Comparison of ENCODE assay signal across 8 mouse cellular contexts in the genomic region with DNA sequence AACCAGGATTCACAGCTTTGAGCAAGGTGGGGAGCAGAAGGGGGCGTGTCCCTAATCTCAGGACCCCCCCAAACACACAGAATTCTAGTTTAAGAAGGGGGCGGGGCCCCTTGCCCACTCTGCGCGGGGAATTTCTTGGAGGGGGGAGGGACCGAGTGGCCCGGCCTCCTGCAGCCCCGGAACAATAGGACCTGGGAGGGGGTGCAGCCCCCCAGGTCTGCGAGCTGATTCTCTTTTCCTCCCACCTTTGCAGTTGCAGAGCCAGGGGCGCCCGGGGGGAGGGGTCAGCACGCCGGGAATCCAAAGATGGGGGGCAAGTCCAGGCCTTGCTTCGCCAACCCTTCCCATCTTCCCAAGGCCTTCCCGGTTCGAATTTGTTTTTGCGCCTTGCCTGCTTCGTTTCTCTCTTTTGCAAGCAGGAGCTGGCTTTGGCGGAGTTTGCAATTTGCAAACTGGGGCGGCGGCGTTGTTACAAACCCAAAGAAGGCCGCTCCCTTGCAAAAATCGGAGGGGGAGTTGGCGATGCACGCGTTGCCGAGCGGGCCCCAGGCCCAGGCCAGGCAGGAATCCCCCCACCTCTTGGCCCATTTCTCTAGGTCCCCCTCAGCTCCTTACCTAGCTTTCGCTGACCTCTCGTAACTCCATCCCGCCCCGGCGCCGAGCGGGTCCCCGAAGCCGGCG. TPM values are rescaled to one million over a fixed set of nuclear protein-coding genes. Genes with fewer than 3 reads are reported as not detected.
DNase-seq lines count a peak whose midpoint lies in the region; ATAC-seq and TF ChIP-seq lines count a peak whose summit lies in the region.

No protein-coding gene starts in this region.

- peak overlapping the region; percentile 90 for H3K4me3 ChIP-seq in kidney, adult 2 months (ENCODE audit: insufficient read depth, low read depth, low read length)
- peak overlapping the region; percentile 72 for H3K4me3 ChIP-seq in liver, embryonic 11.5 days (ENCODE audit: low read depth, low read length)
- H3K4me3 ChIP-seq in neural tube, embryonic 12.5 days = peak overlapping the region; percentile 87

- no peak for TF ChIP-seq CTCF in kidney, adult 2 months (conservative IDR thresholded peaks at IDR 0.05; ENCODE audit: insufficient read depth, insufficient read length, low read depth, low read length)

- no peak for TF ChIP-seq POLR2A in kidney, adult 2 months (IDR thresholded peaks at IDR 0.05; ENCODE audit: low read depth, low read length)

- peak overlapping the region; percentile 91 for H3K9ac ChIP-seq in liver, embryonic 11.5 days (ENCODE audit: low read depth, low read length)
- H3K9ac ChIP-seq in neural tube, embryonic 12.5 days = peak overlapping the region; percentile 92

- peak; percentile 40 to 65 for DNase-seq in left cerebral cortex, adult 18-20 months (ENCODE audit: low spot score in 2 of 2)
- no peak for DNase-seq in left cerebral cortex, adult 11 months (ENCODE audit: low spot score)
- peak; percentile 18 for DNase-seq in c-Kit-positive CD71-positive TER-119-positive erythroid progenitor cells, embryonic 14.5 days (ENCODE audit: low spot score)
- DNase-seq in frontal cortex, postnatal 36 days (ENCODE audit: low spot score in 2 of 2) = peak; percentile 58 to 64
- DNase-seq in kidney, adult 2 months = peak; percentile 34
- DNase-seq in liver, embryonic 11.5 days (ENCODE audit: low spot score) = peak; percentile 68
- DNase-seq in thymus, postnatal 25 days = peak; percentile 47

- H3K4me2 ChIP-seq in liver, embryonic 11.5 days = peak overlapping the region; percentile 100
- peak overlapping the region; percentile 91 for H3K4me2 ChIP-seq in neural tube, embryonic 12.5 days (replicated peaks)

- ATAC-seq in liver, embryonic 11.5 days (replicated peaks; ENCODE audit: low FRiP score) = no peak
- ATAC-seq in neural tube, embryonic 12.5 days (ENCODE audit: low FRiP score, low read depth) = no peak

- H3K27ac ChIP-seq in kidney, adult 2 months (ENCODE audit: insufficient read depth, low read depth, low read length) = peak overlapping the region; percentile 86
- peak overlapping the region; percentile 99 for H3K27ac ChIP-seq in liver, embryonic 11.5 days (ENCODE audit: low read depth, low read length)
- H3K27ac ChIP-seq in neural tube, embryonic 12.5 days = peak overlapping the region; percentile 91

- WGBS in kidney, adult 2 months = 1% methylated on average over 38 of the region's 38 CpGs
- under 1% methylated on average over 38 of the region's 38 CpGs for WGBS in liver, embryonic 11.5 days
- under 1% methylated on average over 38 of the region's 38 CpGs for WGBS in neural tube, embryonic 12.5 days

- no peaks in the 10 kb centered on the region for H3K36me3 ChIP-seq in kidney, adult 2 months (ENCODE audit: control insufficient read depth, insufficient read depth, low read length)
- peaks cover 30% of the 10 kb centered on the region for H3K36me3 ChIP-seq in liver, embryonic 11.5 days (ENCODE audit: control insufficient read depth, insufficient read depth, low read length)
- H3K36me3 ChIP-seq in neural tube, embryonic 12.5 days = peaks cover 35% of the 10 kb centered on the region

- H3K4me1 ChIP-seq in kidney, adult 2 months (ENCODE audit: control insufficient read depth, insufficient read depth, low read length) = peaks cover 8% of the 10 kb centered on the region; the same call in 1 of the 2 replicates
- peaks cover 15% of the 10 kb centered on the region for H3K4me1 ChIP-seq in liver, embryonic 11.5 days (replicated peaks; ENCODE audit: control insufficient read depth, insufficient read depth, low read length)
- peaks cover 20% of the 10 kb centered on the region for H3K4me1 ChIP-seq in neural tube, embryonic 12.5 days

- H3K27me3 ChIP-seq in kidney, adult 2 months (replicated peaks; ENCODE audit: control insufficient read depth, insufficient read depth, low read length) = no peaks in the 10 kb centered on the region
- H3K27me3 ChIP-seq in liver, embryonic 11.5 days (replicated peaks; ENCODE audit: control insufficient read depth, insufficient read depth, low read length) = no peaks in the 10 kb centered on the region
- no peaks in the 10 kb centered on the region for H3K27me3 ChIP-seq in neural tube, embryonic 12.5 days (replicated peaks)

- H3K9me3 ChIP-seq in liver, embryonic 11.5 days (ENCODE audit: control insufficient read depth, low read length) = no peaks in the 10 kb centered on the region
- no peaks in the 10 kb centered on the region for H3K9me3 ChIP-seq in neural tube, embryonic 12.5 days

RNA-seq across cellular contexts. Expression of a gene that starts 0.4 kb away (rescaled TPM):
- 10 to 100 TPM; 63.3 to 67.5 TPM for total RNA-seq in left cerebral cortex, adult 18-20 months (2021)
- polyA plus RNA-seq in kidney, adult 2 months (2012; rRNA removed) = 7.1 and 9.1 TPM in 2 replicates
- 7.3 and 8.7 TPM in 2 replicates for polyA plus RNA-seq in liver, embryonic 11.5 days (2014; fragmentation: Nextera tagmentation; extraction: Ambion mirVana)
- 11.8 and 14.0 TPM in 2 replicates for polyA plus RNA-seq in neural tube, embryonic 12.5 days (2016; fragmentation: Nextera tagmentation; extraction: Ambion mirVana)

RNA-seq across cellular contexts. Expression of a gene that starts 9.9 kb away (rescaled TPM):
- 10 to 100 TPM; 51.9 to 59.7 TPM for total RNA-seq in left cerebral cortex, adult 18-20 months (2021)
- 60.4 and 67.6 TPM in 2 replicates for polyA plus RNA-seq in kidney, adult 2 months (2012; rRNA removed)
- 60.9 and 63.0 TPM in 2 replicates for polyA plus RNA-seq in liver, embryonic 11.5 days (2014; fragmentation: Nextera tagmentation; extraction: Ambion mirVana)
- 56.5 and 63.0 TPM in 2 replicates for polyA plus RNA-seq in neural tube, embryonic 12.5 days (2016; fragmentation: Nextera tagmentation; extraction: Ambion mirVana)

RNA-seq across cellular contexts. Expression of a gene that starts 10.2 kb away (rescaled TPM):
- 1 to 10 TPM; 6.2 to 9.2 TPM for total RNA-seq in left cerebral cortex, adult 18-20 months (2021)
- 80.9 and 95.4 TPM in 2 replicates for polyA plus RNA-seq in kidney, adult 2 months (2012; rRNA removed)
- 12.0 and 12.4 TPM in 2 replicates for polyA plus RNA-seq in liver, embryonic 11.5 days (2014; fragmentation: Nextera tagmentation; extraction: Ambion mirVana)
- polyA plus RNA-seq in neural tube, embryonic 12.5 days (2016; fragmentation: Nextera tagmentation; extraction: Ambion mirVana) = 15.2 and 17.9 TPM in 2 replicates

RNA-seq across cellular contexts. Expression of a gene that starts 34.6 kb away (rescaled TPM):
- 10 to 100 TPM; 10.0 to 14.5 TPM for total RNA-seq in left cerebral cortex, adult 18-20 months (2021)
- 82.3 and 84.1 TPM in 2 replicates for polyA plus RNA-seq in kidney, adult 2 months (2012; rRNA removed)
- polyA plus RNA-seq in liver, embryonic 11.5 days (2014; fragmentation: Nextera tagmentation; extraction: Ambion mirVana) = 19.3 and 21.6 TPM in 2 replicates
- polyA plus RNA-seq in neural tube, embryonic 12.5 days (2016; fragmentation: Nextera tagmentation; extraction: Ambion mirVana) = 16.8 and 18.4 TPM in 2 replicates

RNA-seq across cellular contexts. Expression of a gene that starts 36.2 kb away (rescaled TPM):
- total RNA-seq in left cerebral cortex, adult 18-20 months (2021) = 100 to 1,000 TPM; 159 to 163 TPM
- polyA plus RNA-seq in kidney, adult 2 months (2012; rRNA removed) = 38.8 and 41.1 TPM in 2 replicates
- 37.5 and 40.1 TPM in 2 replicates for polyA plus RNA-seq in liver, embryonic 11.5 days (2014; fragmentation: Nextera tagmentation; extraction: Ambion mirVana)
- polyA plus RNA-seq in neural tube, embryonic 12.5 days (2016; fragmentation: Nextera tagmentation; extraction: Ambion mirVana) = 47.2 and 47.3 TPM in 2 replicates
